Mouse (Mus musculus): Measurements from ENCODE around the gene Cspg5.

The Cspg5 gene

DNA sequence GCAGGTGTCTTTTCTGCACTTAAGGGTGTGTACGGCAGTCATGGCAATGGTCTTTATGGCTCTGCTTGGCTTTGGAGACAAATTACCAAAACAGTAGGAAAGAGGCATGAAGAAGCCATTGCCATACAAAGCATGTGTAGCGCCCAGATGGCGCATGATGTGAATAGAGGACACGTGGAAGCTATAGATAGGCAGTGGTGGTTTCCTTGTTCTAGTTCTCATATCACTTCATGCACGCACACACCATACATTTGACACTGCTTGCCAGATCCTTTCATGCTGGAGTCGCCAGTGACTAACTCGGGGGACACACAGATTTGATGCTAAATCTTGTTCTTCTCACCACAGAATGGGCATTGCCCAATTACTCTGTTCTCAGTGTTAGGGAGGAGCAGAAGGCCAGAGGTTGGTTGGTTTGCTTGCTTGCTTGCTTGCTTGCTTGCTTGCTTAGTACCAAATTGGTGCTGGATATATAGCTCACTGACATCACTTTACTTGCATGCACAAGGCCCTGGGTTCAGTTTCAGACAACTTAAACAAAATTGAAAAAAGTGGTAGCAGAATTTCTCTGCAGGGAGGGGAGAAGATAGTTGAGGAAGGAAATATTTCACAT, at the start of gene Cspg5:
Gene Cspg5, plus strand, starts transcription at position 563 of the 613 bp plus-strand sequence.
- DNase-seq (ENCODE audit: low spot score in 2 of 2), result no peak

DNA sequence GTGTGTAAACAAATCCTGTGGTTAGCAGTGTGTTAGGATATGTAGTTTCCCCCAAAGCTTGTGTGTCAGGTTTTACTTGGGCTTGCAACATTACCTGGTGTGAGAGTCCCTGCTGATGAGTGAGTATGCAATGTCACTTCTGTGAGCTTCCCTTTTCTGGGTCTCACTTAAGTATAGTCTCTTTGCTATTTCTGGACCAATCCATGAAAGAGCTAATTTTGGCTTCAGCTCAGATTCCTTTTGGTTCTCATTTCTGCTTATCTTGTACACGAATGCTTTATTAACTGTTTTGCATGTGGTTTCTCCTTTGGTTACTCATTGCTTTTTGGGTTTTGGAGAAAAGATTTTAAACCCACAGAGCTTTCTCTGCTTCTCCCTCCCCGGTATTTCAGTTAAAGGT, 43.7 kb upstream of the Cspg5 start:
- DNase-seq (ENCODE audit: low spot score in 2 of 2), result no peak

DNA sequence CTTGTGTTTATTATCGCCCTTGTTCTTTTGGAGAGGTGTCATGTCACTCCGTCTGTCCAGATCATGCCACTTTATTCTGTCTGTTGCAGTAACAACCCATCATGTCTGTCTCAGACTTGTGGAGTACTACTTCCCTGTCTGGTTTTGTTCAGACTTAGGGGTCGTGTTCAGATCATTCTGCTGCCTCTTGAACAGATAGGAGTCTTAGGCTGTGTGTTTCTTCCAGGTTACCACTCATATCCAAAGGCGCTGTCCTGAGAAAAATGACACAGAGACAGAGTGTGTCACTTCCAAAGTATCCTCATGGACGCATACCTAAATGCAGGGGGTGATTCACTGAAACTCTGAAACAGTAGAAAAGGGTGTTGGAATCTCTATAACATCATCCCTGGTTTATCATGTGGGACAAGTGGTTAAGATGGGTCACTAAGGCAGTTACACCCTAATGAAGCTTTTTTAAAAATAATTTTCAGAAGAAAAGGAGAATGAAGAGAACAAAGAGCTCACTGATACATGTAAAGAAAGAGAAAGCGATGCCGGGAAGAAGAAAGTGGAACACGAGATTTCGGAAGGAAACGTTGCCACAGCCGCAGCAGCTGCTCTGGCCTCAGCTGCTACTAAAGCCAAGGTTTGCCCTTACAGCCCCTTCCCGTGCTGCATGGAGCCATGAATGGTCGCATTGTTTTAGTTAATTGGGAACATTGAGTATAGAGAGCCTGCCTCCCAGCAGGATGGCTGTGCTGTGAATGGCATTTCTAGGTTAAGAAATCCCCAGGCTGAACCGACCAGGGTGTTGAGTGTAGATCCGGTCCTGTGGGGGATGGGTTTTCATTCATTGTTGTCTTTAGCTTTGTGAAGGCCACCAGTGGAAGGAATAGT, 37.8 kb upstream of the Cspg5 start:
- DNase-seq (ENCODE audit: low spot score in 2 of 2), result no peak

DNA sequence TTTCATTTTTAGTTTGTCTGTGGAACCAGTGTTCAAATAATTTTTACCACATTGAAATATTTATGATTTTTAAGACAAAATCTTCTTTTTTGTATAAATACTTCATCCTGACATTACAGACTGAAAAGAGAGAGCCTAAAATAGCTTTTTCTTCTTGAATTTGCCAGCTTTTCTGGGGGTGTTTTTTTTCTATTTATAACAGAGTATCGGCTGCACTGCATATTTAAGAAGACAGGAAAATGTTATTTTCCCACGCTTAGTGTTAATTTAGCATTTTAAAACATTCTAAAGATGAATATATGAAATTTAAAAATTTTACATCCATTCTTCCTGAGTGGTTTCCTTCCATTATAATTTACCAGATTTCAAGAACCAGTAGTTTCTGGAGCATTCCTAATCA, 37.1 kb upstream of the Cspg5 start:
- no peak for DNase-seq (ENCODE audit: low spot score in 2 of 2)

GRCm38 (mm10) chr9:110208265-110208664, 35.3 kb upstream of the Cspg5 start:
- DNase-seq (ENCODE audit: low spot score in 2 of 2), result no peak

- DNase-seq (ENCODE audit: low spot score in 2 of 2), result no peak
These were observed 34.6 kb upstream of the Cspg5 start for GRCm38 (mm10) chr9:110208967-110209366.

- no peak for DNase-seq (ENCODE audit: low spot score in 2 of 2)
These were observed 19.3 kb upstream of the Cspg5 start for GRCm38 (mm10) chr9:110224273-110224672.

GRCm38 (mm10) chr9:110226191-110226590, 17.4 kb upstream of the Cspg5 start:
- no peak for DNase-seq (ENCODE audit: low spot score in 2 of 2)

GRCm38 (mm10) chr9:110228671-110229070, 14.9 kb upstream of the Cspg5 start:
- DNase-seq (ENCODE audit: low spot score in 2 of 2), result no peak

- DNase-seq (ENCODE audit: low spot score in 2 of 2), result no peak
These were observed 14.5 kb upstream of the Cspg5 start for GRCm38 (mm10) chr9:110229112-110229511.

- DNase-seq (ENCODE audit: low spot score in 2 of 2), result no peak
These were observed 13.9 kb upstream of the Cspg5 start for GRCm38 (mm10) chr9:110229566-110230248.

DNA sequence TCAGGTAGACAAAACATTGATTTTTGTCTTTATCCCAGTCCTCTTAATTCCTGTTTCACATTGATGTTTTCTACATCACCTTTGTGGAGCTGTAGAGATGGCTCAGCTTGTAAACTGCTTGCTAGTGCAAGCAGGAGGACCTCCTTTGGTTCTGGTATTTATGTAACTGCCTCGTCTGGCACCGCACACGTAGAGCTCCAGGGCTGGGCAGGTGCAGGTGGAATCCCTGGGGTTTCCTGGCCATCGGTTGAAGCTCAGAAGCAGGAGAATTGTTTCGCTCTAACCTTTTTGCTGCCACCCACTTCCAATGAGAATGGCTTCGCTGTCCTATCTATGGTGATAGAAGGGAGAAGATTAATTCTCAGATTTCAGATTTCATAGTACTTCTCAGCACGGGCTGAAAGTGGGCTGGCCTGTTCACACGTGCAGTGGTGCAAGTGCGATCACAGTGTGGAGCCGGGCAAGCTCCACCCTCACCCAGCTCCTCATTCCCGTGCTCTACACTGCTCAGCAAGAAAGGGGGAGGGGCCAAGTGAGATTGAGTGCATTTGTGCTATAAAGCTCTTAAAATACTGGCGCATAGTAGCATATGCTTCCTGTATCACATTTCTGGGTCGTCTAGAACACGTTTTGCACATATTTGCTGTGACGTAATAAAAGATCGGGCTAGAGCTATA, 13.1 kb upstream of the Cspg5 start:
- no peak for DNase-seq (ENCODE audit: low spot score in 2 of 2)

GRCm38 (mm10) chr9:110234962-110235361, 8.6 kb upstream of the Cspg5 start:
- DNase-seq (ENCODE audit: low spot score in 2 of 2), result no peak

- no peak for DNase-seq (ENCODE audit: low spot score in 2 of 2)
These were observed 945 bp downstream of the Cspg5 start for GRCm38 (mm10) chr9:110244567-110244888.

- DNase-seq (ENCODE audit: low spot score in 2 of 2), result peak in 1 of 2 experiments; percentile 66
These were observed 1.5 kb downstream of the Cspg5 start for GRCm38 (mm10) chr9:110244889-110245589.

- DNase-seq (ENCODE audit: low spot score in 2 of 2), result peak in 1 of 2 experiments; percentile 65
These were observed 2.2 kb downstream of the Cspg5 start for GRCm38 (mm10) chr9:110245590-110246320.

DNA sequence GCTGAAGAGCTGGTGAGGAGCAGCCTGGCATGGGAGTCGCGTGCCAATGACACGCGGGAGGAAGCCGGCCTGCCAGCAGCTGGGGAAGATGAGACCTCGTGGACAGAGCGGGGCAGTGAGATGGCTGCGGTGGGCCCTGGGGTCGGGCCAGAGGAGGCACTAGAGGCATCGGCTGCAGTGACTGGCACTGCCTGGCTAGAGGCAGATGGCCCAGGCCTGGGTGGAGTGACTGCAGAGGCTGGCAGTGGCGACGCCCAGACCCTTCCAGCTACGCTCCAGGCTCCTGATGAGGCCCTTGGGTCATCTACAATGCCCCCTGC, 2.7 kb downstream of the Cspg5 start:
- peak in 1 of 2 experiments; percentile 65 for DNase-seq (ENCODE audit: low spot score in 2 of 2)

DNA sequence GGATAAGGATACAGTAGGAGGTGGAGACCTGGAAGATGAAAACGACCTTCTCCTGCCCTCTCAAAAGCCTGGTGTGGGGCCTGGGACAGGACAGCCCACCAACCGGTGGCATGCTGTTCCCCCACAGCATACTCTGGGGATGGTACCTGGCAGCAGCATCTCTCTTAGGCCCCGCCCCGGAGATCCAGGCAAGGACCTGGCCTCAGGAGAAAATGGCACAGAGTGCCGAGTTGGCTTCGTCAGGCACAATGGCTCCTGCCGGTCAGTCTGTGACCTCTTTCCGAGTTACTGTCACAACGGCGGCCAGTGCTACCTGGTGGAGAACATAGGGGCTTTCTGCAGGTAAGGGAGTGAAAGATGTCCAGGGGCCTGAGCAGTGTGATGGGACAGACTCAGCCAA, 3.5 kb downstream of the Cspg5 start:
- peak in 1 of 2 experiments; percentile 61 for DNase-seq (ENCODE audit: low spot score in 2 of 2)

DNA sequence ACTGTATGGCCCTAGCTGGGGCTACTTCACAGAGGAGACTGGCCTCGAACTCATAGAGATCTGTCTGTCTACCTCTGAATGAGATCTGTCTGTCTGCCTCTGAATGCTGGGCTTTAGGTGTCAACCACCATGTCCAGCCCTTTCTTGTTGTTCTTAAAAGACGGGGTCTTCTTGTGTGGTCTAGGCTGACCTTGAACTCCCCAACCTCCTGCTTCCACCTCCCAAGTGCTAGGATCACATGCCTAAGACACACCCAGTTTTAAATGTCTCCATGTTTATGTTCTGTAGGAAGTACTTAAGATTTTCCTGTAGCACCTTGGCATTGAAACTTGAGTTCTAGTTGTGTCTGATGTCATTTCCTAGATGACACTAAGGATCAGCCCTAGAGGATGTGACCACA, 5.3 kb downstream of the Cspg5 start:
- no peak for DNase-seq (ENCODE audit: low spot score in 2 of 2)

DNA sequence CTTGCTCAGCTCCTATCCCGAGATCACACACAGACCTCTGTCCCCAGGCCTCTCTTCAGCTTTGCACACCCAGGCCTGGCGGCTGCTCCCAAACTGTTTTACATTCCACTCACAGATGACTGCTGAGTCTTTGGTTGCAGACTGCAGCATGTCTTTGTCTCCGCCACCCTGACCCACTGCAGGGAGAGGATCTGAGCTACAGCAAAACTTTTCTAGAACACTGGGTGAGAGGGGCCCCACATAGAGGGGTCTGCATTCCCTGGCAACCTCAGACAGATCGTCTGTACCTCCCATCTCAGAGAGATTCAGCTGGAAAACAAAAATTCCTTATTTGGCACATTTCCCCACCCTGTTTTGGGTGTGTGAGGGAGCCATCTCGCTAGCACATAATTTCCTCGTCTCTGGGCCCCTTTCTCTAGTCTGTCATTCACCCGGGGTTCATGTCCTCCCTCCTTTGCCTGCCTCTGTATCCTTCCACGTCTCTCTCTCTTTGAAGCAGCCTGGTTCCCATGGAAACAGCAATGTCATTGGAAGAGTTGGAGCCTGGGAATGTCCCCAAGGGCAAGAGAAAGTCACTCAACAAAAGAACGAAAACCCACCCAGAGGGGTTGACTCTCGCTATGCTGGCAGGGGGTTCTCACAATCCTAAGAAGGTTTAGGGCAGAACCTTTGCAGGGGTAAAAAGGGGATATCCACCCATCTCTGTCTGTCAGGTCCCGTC, 6.4 kb downstream of the Cspg5 start:
- no peak for DNase-seq (ENCODE audit: low spot score in 2 of 2)
